Mouse (Mus musculus) retina, embryonic 14.5 days (tissue): ENCODE measurements at regions not wholly inside any gene's neighbourhood (a gene's known extent, or its start where the extent isn't known, plus 50 kb on each side); places are given as distances from the start of the nearest gene placed in this dataset.

Source experiments
- DNase-seq: peaks from one replicate; pipeline ENCODE4 v3.0.0-alpha.2; 2015; ENCODE audit warnings: low spot score

- no peak for DNase-seq
Measured at GRCm38 (mm10) chr8:17596559-17596958, 1381.5 kb downstream of the Defb40 start.

DNA sequence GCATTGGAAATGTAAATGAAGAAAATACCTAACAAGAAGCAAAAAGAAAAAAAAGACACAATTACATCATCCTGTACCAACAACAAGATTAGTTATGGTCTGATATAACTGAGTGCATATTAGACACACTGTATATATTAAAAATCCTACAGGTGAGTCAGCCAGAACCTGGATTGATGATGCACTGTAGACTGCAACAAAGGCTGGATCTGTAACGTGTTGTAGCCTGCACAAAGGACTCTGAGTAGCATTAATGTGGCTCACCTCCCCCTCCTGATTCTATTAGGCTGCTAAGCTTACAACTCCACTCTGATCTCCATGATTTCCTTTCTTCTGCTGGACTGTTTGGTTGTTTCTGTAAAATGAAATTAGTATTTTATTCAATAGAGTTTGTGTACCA is 1383.4 kb downstream of the Defb40 start:
- DNase-seq: no peak

GRCm38 (mm10) chr8:17590135-17590534 is 1387.9 kb downstream of the Defb40 start:
- no peak for DNase-seq

GRCm38 (mm10) chr8:17588189-17588588 is 1389.9 kb downstream of the Defb40 start:
- DNase-seq: no peak

- no peak for DNase-seq
Measured at GRCm38 (mm10) chr8:17587261-17587861, 1390.7 kb downstream of the Defb40 start.
